Mouse (Mus musculus) cerebellum, postnatal 14 days (tissue): ENCODE results near the gene Utrn.
A peak's percentile ranks its signal among the peaks of the same experiment; 100 is the strongest.

Experiments used
- DNase-seq, 2 experiments: peaks; one replicate each; pipeline ENCODE4 v3.0.0; 2021; ENCODE audit warnings: mixed read lengths in 2 of 2

The Utrn gene

GRCm38 (mm10) chr10:12832163-12832562 lies 37.0 kb downstream of the Utrn start:
- DNase-seq = no peak

- peak; percentile 45 to 49 for DNase-seq
Measured at GRCm38 (mm10) chr10:12827778-12828177, 41.4 kb downstream of the Utrn start.

- DNase-seq = no peak
Measured at GRCm38 (mm10) chr10:12827306-12827705, 41.9 kb downstream of the Utrn start.

GRCm38 (mm10) chr10:12826760-12827281 lies 42.3 kb downstream of the Utrn start:
- peak; percentile 81 to 84 for DNase-seq

- no peak for DNase-seq
Measured at GRCm38 (mm10) chr10:12824386-12824785, 44.8 kb downstream of the Utrn start.

- DNase-seq = no peak
Measured at GRCm38 (mm10) chr10:12823437-12824219, 45.5 kb downstream of the Utrn start.

GRCm38 (mm10) chr10:12820978-12821735 lies 48.0 kb downstream of the Utrn start:
- DNase-seq = no peak

- peak; percentile 80 to 88 for DNase-seq
Measured at GRCm38 (mm10) chr10:12817409-12817808, 51.8 kb downstream of the Utrn start.

- DNase-seq = no peak
Measured at GRCm38 (mm10) chr10:12816530-12816929, 52.6 kb downstream of the Utrn start.

- no peak for DNase-seq
Measured at GRCm38 (mm10) chr10:12814411-12814810, 54.8 kb downstream of the Utrn start.

- DNase-seq = no peak
Measured at GRCm38 (mm10) chr10:12813881-12814280, 55.3 kb downstream of the Utrn start.

- no peak for DNase-seq
Measured at GRCm38 (mm10) chr10:12813211-12813811, 55.9 kb downstream of the Utrn start.

- no peak for DNase-seq
Measured at GRCm38 (mm10) chr10:12812680-12813079, 56.5 kb downstream of the Utrn start.

GRCm38 (mm10) chr10:12810816-12811215 lies 58.3 kb downstream of the Utrn start:
- DNase-seq = no peak

GRCm38 (mm10) chr10:12809702-12810101 lies 59.5 kb downstream of the Utrn start:
- no peak for DNase-seq

GRCm38 (mm10) chr10:12808467-12808866 lies 60.7 kb downstream of the Utrn start:
- no peak for DNase-seq

GRCm38 (mm10) chr10:12807706-12808105 lies 61.5 kb downstream of the Utrn start:
- DNase-seq = no peak

GRCm38 (mm10) chr10:12805826-12806225 lies 63.3 kb downstream of the Utrn start:
- DNase-seq = no peak

GRCm38 (mm10) chr10:12803939-12804338 lies 65.2 kb downstream of the Utrn start:
- DNase-seq = no peak

GRCm38 (mm10) chr10:12799416-12799815 lies 69.7 kb downstream of the Utrn start:
- DNase-seq = no peak

- no peak for DNase-seq
Measured at GRCm38 (mm10) chr10:12798248-12798647, 70.9 kb downstream of the Utrn start.

GRCm38 (mm10) chr10:12796510-12796840 lies 72.7 kb downstream of the Utrn start:
- peak; percentile 79 to 83 for DNase-seq

GRCm38 (mm10) chr10:12795796-12796509 lies 73.2 kb downstream of the Utrn start:
- peak; percentile 63 to 65 for DNase-seq
